Mouse (Mus musculus): ENCODE data around the gene Edil3.
"Not testable (repeated sequence)": the region's sequence is repeated elsewhere in the genome, so short reads cannot be mapped to it uniquely, and the experiment has no call there.

Edil3 gene

GRCm38 (mm10) chr13:88938564-88938963 is 117.3 kb downstream of the Edil3 start:
- DNase-seq (ENCODE audit: low read depth, low spot score) = no peak

DNA sequence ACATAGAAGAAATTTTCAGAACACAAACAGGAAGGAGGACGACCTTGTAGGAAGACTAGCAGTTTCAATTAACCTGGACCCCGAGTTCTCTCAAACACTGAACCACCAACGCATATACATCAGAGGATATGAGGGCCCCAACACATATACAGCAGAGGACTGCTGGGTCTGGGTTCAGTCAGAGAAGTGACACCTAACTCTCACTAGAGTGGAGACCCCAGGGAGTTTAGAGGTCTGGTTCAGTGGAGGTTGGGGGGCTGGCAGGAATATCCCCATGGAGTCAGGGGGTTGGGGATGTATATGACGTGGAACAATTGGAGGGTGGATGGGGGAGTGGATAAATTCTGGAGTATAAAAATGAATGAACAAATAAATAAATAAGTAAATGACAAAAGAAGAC is 151.1 kb downstream of the Edil3 start:
- no peak for DNase-seq (ENCODE audit: low read depth, low spot score)

GRCm38 (mm10) chr13:89007696-89008427 is 186.6 kb downstream of the Edil3 start:
- no peak for DNase-seq (ENCODE audit: low read depth, low spot score)

DNA sequence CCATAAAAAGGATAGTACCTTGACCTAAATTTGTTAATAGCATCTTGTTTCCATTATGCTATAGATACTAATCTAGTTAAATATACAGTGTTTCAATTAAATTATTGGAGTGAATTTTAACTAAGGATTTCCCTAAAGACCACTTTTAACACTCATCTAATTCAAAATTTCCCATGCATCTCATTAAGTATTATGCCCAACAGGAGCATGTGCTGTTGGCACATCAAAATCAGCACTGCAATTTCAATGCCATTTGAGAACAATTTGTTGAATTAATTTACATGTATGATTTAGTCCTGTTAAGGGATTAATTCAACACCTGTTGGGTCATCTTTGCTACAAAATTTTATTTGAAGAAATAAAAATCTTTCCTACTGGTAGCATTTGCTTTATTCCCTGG is 191.2 kb downstream of the Edil3 start:
- DNase-seq (ENCODE audit: low read depth, low spot score) = no peak

DNA sequence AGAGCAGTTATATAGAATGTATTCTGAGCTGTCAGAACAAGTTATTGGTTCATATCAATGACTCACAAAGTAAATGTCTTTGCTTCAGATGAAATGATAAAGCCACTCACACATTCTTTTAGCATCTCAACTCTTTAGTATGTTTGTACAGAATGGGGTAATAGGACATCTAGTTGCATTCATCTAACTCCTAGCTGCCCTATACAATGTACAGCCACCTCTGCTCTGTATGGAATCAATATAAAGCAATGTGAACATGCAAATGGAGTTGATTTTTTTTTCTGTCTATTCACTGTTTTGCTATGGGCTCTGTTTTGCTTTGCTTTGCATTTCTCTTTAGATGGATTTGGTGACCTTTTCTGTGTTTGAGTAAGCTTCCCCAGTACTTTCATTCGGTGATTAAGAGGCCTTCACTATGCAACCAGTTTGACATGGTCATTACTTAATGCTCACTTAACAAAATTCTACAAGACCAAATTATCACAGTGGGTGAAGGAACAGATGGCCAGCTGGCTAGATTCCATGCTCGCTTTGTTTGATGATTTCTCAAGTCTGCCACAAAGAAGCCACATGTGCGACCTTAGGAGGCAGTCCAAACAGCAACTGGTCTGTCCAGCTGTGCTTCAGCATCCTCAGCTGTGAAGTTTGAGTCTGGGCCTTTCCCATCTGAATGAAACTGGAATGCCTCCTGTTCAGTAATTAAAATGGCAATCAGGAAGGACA is 208.7 kb downstream of the Edil3 start:
- DNase-seq (ENCODE audit: low read depth, low spot score) = no peak

DNA sequence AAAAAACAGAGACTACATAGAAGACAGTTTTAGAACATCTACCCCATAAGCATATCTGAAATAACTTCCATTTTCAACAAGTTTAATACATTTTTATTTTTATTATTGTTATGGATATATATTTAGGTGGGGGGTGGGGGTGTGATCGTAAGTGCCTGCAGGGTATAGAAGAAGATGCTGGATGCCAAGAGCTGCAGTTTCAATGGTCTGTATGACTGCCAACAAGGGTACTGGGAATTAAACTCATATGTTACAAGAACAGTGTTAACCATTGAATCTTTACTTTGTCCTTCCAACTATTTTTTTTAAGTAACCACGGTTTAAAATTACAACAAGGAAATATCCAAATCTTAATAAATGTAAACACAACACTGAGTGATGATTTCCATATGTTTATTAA is 214.4 kb downstream of the Edil3 start:
- DNase-seq (ENCODE audit: low read depth, low spot score) = no peak

DNA sequence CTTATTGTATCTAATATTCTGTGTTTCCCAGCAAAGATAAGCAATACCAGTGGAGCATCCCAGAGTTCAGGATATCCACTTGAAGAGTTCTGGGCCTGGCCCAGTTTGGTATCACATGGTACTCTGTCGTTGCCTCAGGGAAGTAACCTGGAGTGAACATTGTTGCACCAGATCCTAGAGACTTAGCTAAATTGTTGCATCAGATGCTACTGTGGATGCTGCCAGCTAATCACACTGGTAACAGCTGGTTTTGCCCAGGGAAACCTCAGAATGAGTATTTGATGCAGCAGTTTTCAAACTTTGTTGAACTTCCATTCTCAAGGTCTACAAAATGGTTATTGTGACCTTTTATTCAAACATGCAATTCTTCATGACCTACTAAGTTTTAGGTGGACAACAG is 220.2 kb downstream of the Edil3 start:
- DNase-seq (ENCODE audit: low read depth, low spot score) = no peak

GRCm38 (mm10) chr13:89070132-89070531 is 248.9 kb downstream of the Edil3 start:
- DNase-seq (ENCODE audit: low read depth, low spot score) = not testable (repeated sequence)

DNA sequence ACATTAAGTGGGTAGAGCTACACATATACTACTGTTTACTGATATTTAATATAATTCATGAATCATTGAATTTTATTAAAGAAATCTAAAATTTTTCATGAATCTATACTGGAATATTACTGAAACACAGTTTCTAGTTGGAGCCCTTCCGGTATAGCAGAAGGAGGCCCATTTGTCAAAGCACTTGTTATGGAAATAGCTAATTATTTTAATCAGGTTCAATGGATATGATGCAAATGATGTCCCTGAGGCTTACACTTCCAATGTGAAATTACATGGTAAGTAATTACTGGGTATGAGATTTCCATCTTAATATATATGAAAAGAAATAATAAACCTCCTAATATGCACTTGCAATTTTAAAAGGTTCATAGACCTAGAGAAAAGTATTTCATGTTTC is 254.9 kb downstream of the Edil3 start:
- DNase-seq (ENCODE audit: low read depth, low spot score) = no peak

GRCm38 (mm10) chr13:89105889-89106288 is 284.6 kb downstream of the Edil3 start:
- DNase-seq (ENCODE audit: low read depth, low spot score) = no peak

GRCm38 (mm10) chr13:89117551-89117950 is 296.3 kb downstream of the Edil3 start:
- DNase-seq (ENCODE audit: low read depth, low spot score) = no peak

- DNase-seq (ENCODE audit: low read depth, low spot score) = no peak
Observed at GRCm38 (mm10) chr13:89119809-89120208, 298.5 kb downstream of the Edil3 start.

DNA sequence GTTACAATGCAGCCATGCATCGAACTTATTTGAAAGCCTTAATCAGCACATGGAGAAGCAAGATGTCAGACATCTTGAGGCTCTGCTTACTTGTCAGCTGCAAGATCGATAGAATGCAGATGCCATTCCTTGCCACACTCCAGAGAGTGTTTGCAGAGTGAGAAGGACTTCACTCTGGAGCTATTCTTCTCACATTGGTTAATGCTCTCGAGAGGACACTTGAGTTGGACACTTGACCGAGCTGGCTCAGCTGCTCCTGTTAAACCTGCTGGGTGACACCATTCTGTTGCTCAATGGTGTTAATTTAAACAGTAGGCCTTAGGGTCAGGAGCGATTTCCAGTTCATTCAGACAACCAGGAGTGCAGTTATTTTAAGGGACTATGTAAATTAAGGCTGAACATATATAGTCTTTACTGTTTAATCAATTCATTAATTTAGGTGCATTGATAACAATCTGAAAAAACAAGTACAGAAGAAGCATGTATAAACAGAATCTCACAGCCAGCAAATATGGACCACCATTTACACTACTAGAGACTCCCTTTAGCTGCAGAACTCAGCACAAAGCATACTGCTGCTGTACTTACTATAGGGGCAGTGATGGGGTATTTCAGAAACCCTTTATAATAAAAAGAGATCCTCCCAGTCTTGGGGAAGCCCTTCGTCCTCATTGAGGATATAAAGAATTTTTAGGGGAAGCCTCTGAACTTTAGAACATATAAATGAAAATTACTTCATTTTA is 301.4 kb downstream of the Edil3 start:
- no peak for DNase-seq (ENCODE audit: low read depth, low spot score)

GRCm38 (mm10) chr13:89123396-89123795 is 302.1 kb downstream of the Edil3 start:
- no peak for DNase-seq (ENCODE audit: low read depth, low spot score)

DNA sequence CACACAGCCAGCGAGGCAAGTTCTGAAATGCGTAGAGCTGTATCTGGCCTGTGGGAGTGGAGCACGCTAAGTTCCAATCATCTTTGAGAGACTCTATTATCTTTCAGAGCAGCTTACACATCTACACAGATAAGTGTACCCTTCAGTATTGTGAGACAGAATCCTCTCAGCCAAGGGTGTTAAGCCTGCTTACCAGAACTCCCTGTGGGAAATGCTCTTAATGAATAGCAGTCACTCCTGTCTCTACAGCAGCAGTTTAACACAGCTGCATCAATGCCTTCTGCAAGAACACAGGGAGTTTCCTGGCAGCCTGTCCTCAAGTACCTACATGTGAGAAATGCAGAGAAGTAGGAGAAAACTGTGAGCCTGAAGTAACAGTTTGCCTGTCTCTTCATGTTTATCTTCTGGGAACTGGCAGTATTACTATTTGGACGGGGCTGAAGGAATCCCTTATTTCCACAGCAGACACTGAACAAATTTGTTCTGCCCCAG is 324.8 kb downstream of the Edil3 start:
- no peak for DNase-seq (ENCODE audit: low read depth, low spot score)

GRCm38 (mm10) chr13:89151878-89152277 is 330.6 kb downstream of the Edil3 start:
- DNase-seq (ENCODE audit: low read depth, low spot score) = no peak

DNA sequence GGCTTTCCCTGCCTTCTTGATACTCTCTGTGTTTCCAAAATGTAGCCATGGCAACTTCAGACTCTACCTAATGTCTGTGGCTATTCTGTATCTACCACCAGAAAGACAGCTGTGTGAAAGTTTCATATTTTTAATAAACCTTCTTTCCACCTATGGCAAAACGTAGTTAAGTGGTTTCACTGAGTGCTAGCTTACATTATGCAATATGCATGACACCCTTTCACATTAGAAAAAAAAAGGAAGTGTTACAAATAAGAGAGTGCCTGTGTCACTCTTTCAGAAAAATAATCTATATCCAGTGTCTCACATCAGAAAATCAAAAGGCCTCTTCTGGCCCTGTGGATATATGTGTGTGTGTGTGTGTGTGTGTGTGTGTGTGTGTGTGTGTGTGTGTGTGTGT is 346.7 kb downstream of the Edil3 start:
- no peak for DNase-seq (ENCODE audit: low read depth, low spot score)

- DNase-seq (ENCODE audit: low read depth, low spot score) = no peak
Observed at GRCm38 (mm10) chr13:89170040-89170439, 348.8 kb downstream of the Edil3 start.

GRCm38 (mm10) chr13:89175154-89175553 is 353.9 kb downstream of the Edil3 start:
- no peak for DNase-seq (ENCODE audit: low read depth, low spot score)

DNA sequence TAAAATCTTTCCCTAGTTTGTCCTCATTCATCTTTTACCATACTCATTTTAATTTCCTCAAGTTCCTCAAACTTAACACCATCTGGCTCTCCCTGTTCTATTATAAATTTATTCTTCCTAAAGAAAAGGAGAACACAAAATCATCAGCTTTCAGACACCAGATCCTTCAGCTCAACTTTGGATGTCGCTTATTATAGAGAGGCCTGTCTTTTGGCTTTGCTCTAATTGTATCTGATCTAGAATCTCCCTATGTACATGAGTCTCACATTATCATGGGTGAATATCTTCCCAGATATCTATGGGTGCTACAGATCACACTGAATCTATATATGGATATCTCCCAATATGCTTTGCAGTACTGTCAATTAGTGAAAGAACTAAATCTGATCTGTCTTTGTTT is 367.8 kb downstream of the Edil3 start:
- no peak for DNase-seq (ENCODE audit: low read depth, low spot score)

- no peak for DNase-seq (ENCODE audit: low read depth, low spot score)
Observed at GRCm38 (mm10) chr13:89197019-89197418, 375.7 kb downstream of the Edil3 start.

- DNase-seq (ENCODE audit: low read depth, low spot score) = no peak
Observed at GRCm38 (mm10) chr13:89199275-89199674, 378.0 kb downstream of the Edil3 start.
